Mouse (Mus musculus) testis, adult 2 months (tissue): ENCODE measurements at regions not wholly inside any gene's neighbourhood (a gene's known extent, or its start where the extent isn't known, plus 50 kb on each side); places are given as distances from the start of the nearest gene placed in this dataset.

Source experiments
- H3K27ac ChIP-seq: fragments of 200-500 bp; 2 replicates; pipeline ENCODE4 v1.5.1; 2012; ENCODE audit warnings: low read depth, low read length; ENCODE audit not compliant: control insufficient read depth, insufficient read depth
- H3K27me3 ChIP-seq: fragments of 200-500 bp; 2 replicates; pipeline ENCODE4 v1.6.1; 2012; ENCODE audit warnings: mild to moderate bottlenecking, low read length, moderate library complexity; ENCODE audit not compliant: control insufficient read depth, insufficient read depth
- H3K36me3 ChIP-seq: fragments of 200-500 bp; 2 replicates; pipeline ENCODE4 v1.6.1; 2012; ENCODE audit warnings: mild to moderate bottlenecking, low read length; ENCODE audit not compliant: control insufficient read depth, insufficient read depth
- H3K4me1 ChIP-seq: fragments of 200-500 bp; 2 replicates; pipeline ENCODE4 v1.6.1; 2012; ENCODE audit warnings: low read length; ENCODE audit not compliant: control insufficient read depth, insufficient read depth
- H3K4me3 ChIP-seq: fragments of 200-500 bp; 2 replicates; pipeline ENCODE4 v1.5.1; 2012; ENCODE audit warnings: low read depth, mild to moderate bottlenecking, low read length, moderate library complexity, mixed read lengths; ENCODE audit not compliant: control insufficient read depth
- CTCF ChIP-seq: fragments of 200-500 bp; IDR thresholded peaks from 2 replicates; pipeline ENCODE4 v1.5.1; 2012; ENCODE audit warnings: low read depth, mild to moderate bottlenecking, inconsistent platforms, low read length, moderate library complexity; ENCODE audit not compliant: control insufficient read depth, insufficient read depth, insufficient replicate concordance
- POLR2A ChIP-seq: fragments of 200-500 bp; IDR thresholded peaks from 2 replicates; pipeline ENCODE4 v1.6.1; 2012; ENCODE audit warnings: low read depth, mild to moderate bottlenecking, inconsistent platforms, low read length, moderate library complexity; ENCODE audit not compliant: control insufficient read depth

GRCm38 (mm10) chr7:65783773-65784172 is 77.8 kb upstream of the Pcsk6 start:
- Histone ChIP-seq H3K4me1 (peaks cover 3% of the 10 kb centered on the region), H3K4me3 (no peak overlapping the region), H3K27me3 (no peaks in the 10 kb centered on the region), H3K27ac (no peak overlapping the region), H3K36me3 (no peaks in the 10 kb centered on the region)
- TF ChIP-seq POLR2A: no peak
- no peak for TF ChIP-seq CTCF

GRCm38 (mm10) chr7:65786916-65787315 is 74.6 kb upstream of the Pcsk6 start:
- Histone ChIP-seq H3K4me3 (no peak overlapping the region), H3K27me3 (no peaks in the 10 kb centered on the region), H3K4me1 (peaks cover 3% of the 10 kb centered on the region), H3K27ac (no peak overlapping the region), H3K36me3 (no peaks in the 10 kb centered on the region)
- TF ChIP-seq POLR2A (no peak), CTCF (no peak)

- no peaks in the 10 kb centered on the region for H3K36me3 ChIP-seq
- no peaks in the 10 kb centered on the region for H3K27me3 ChIP-seq
- H3K4me3 ChIP-seq: no peak overlapping the region
- no peak overlapping the region for H3K27ac ChIP-seq
- TF ChIP-seq POLR2A: no peak
- no peak for TF ChIP-seq CTCF
- peaks cover 3% of the 10 kb centered on the region for H3K4me1 ChIP-seq
Measured at GRCm38 (mm10) chr7:65787849-65788248, 73.7 kb upstream of the Pcsk6 start.

- Histone ChIP-seq H3K4me1 (no peaks in the 10 kb centered on the region), H3K27me3 (no peaks in the 10 kb centered on the region), H3K27ac (no peak overlapping the region), H3K36me3 (no peaks in the 10 kb centered on the region), H3K4me3 (no peak overlapping the region)
- TF ChIP-seq POLR2A (no peak), CTCF (no peak)
Measured at GRCm38 (mm10) chr7:65790264-65790663, 71.3 kb upstream of the Pcsk6 start.

GRCm38 (mm10) chr7:65792187-65792823 is 69.2 kb upstream of the Pcsk6 start:
- no peak overlapping the region for H3K4me3 ChIP-seq
- H3K4me1 ChIP-seq: no peaks in the 10 kb centered on the region
- no peak for TF ChIP-seq CTCF
- TF ChIP-seq POLR2A: no peak
- no peaks in the 10 kb centered on the region for H3K27me3 ChIP-seq
- no peaks in the 10 kb centered on the region for H3K36me3 ChIP-seq
- no peak overlapping the region for H3K27ac ChIP-seq

- no peaks in the 10 kb centered on the region for H3K36me3 ChIP-seq
- peaks cover 3% of the 10 kb centered on the region for H3K4me1 ChIP-seq
- no peaks in the 10 kb centered on the region for H3K27me3 ChIP-seq
- no peak for TF ChIP-seq CTCF
- TF ChIP-seq POLR2A: no peak
- H3K4me3 ChIP-seq: no peak overlapping the region
- no peak overlapping the region for H3K27ac ChIP-seq
Measured at GRCm38 (mm10) chr7:65802306-65802705, 59.2 kb upstream of the Pcsk6 start.

GRCm38 (mm10) chr7:65802806-65803205 is 58.7 kb upstream of the Pcsk6 start:
- no peak overlapping the region for H3K27ac ChIP-seq
- no peaks in the 10 kb centered on the region for H3K27me3 ChIP-seq
- TF ChIP-seq CTCF: no peak
- no peak for TF ChIP-seq POLR2A

More at GRCm38 (mm10) chr7:65802806-65803205, 58.7 kb upstream of the Pcsk6 start:
- peaks cover 3% of the 10 kb centered on the region for H3K4me1 ChIP-seq
- H3K36me3 ChIP-seq: no peaks in the 10 kb centered on the region
- no peak overlapping the region for H3K4me3 ChIP-seq
